8 mouse cellular contexts compared by ENCODE assay signal in the genomic region with DNA sequence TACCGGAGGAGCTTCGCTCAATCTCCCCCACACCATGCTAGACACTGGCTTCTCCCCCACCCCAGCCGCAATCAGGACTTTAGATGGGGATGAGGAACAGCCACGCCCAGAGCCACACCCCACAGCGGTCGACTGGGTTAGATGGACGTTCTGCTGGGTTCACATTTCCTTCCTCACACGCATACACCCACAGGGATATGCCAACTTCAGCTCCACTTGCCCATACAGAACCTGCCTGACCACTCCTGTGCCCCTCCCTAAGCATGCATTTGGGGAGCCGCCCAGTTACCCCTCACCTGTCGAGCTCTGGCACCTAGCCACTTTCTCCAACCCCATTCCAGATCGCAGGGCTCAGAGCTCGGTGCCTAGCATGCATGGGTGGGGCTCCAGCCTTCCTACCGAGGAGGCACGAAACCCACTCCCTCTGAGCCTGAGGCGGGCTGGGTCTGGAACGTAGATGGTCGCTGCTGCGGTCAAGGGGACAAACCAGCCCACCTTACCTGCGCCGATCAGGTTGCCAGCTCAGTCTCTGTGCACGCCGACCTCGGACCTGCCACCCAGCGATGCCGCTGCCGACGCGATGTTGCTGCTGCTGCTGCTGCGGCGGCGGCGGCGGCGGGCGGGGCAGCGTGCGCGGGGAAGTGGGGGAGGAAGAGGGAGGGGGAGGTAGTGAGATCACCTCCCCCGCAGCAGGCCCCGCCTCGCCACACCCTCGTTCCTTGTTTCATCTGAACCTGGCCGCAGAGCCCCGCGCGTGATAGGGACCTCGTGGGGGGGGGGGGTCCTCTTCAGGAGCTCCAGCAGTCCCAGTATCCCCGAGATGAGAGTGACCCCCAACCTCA. TPM values are rescaled to one million over a fixed set of nuclear protein-coding genes. Genes with fewer than 3 reads are reported as not detected.
A peak's percentile ranks its signal among the peaks of the same experiment; 100 is the strongest.
DNase-seq lines count a peak whose midpoint lies in the region; ATAC-seq and TF ChIP-seq lines count a peak whose summit lies in the region.

No protein-coding gene starts in this region.

- H3K4me2 ChIP-seq in forebrain, embryonic 13.5 days, result peak overlapping the region; percentile 63
- H3K4me2 ChIP-seq in lung, embryonic 16.5 days (ENCODE audit: low read depth, low read length), result peak overlapping the region; percentile 72

- no peaks in the 10 kb centered on the region for H3K36me3 ChIP-seq in forebrain, embryonic 13.5 days (ENCODE audit: poor library complexity, severe bottlenecking)
- H3K36me3 ChIP-seq in lung, embryonic 16.5 days (ENCODE audit: control insufficient read depth, insufficient read depth, low read length), result no peaks in the 10 kb centered on the region

- peak overlapping the region; percentile 73 for H3K9ac ChIP-seq in forebrain, embryonic 13.5 days
- H3K9ac ChIP-seq in lung, embryonic 16.5 days (ENCODE audit: low read length), result peak overlapping the region; percentile 45; the same call in 1 of the 2 replicates

- H3K27me3 ChIP-seq in forebrain, embryonic 13.5 days, result 0 out of 2 replicates have a peak, but pooled peaks cover 5% of the 10 kb centered on the region
- H3K27me3 ChIP-seq in lung, embryonic 16.5 days (ENCODE audit: control insufficient read depth, insufficient read depth, low read depth, low read length), result peaks cover 6% of the 10 kb centered on the region

- peak overlapping the region; percentile 52 for H3K4me3 ChIP-seq in forebrain, embryonic 13.5 days
- peak overlapping the region; percentile 49 for H3K4me3 ChIP-seq in lung, embryonic 16.5 days (ENCODE audit: low read length)

- no peaks in the 10 kb centered on the region for H3K9me3 ChIP-seq in forebrain, embryonic 13.5 days (replicated peaks)
- no peaks in the 10 kb centered on the region for H3K9me3 ChIP-seq in lung, embryonic 16.5 days (ENCODE audit: control insufficient read depth, low read length)

- peak overlapping the region; percentile 25; the same call in 1 of the 2 replicates for H3K27ac ChIP-seq in forebrain, embryonic 13.5 days
- H3K27ac ChIP-seq in lung, embryonic 16.5 days (ENCODE audit: low read length), result peak overlapping the region; percentile 39; the same call in 1 of the 2 replicates

- intact Hi-C loops in left cerebral cortex, postnatal 4 days (cut with DNase I), result no loop called here

- TF ChIP-seq CTCF in brain, embryonic 14.5 days (IDR thresholded peaks at IDR 0.05; ENCODE audit: borderline replicate concordance, extremely low read depth, insufficient read depth, insufficient read length), result no peak

- H3K4me1 ChIP-seq in forebrain, embryonic 13.5 days, result no peaks in the 10 kb centered on the region; the same call in 1 of the 2 replicates
- H3K4me1 ChIP-seq in lung, embryonic 16.5 days (replicated peaks; ENCODE audit: control insufficient read depth, insufficient read depth, low read length), result no peaks in the 10 kb centered on the region

- peak; percentile 57 for DNase-seq in left cerebral cortex, postnatal 4 days
- DNase-seq in left cerebral cortex, adult 9 months (ENCODE audit: low spot score in 2 of 2), result no peak
- DNase-seq in brain, embryonic 14.5 days (ENCODE audit: low read depth), result peak; percentile 82
- peak; percentile 33 for DNase-seq in kidney, adult 18-20 months
- DNase-seq in gastrocnemius, postnatal 10 days, result no peak

- 0 out of 2 replicates have a peak, but pooled peaks have one; percentile 24 for TF ChIP-seq POLR2A in brain, embryonic 14.5 days (IDR thresholded peaks at IDR 0.05; ENCODE audit: borderline replicate concordance, extremely low read depth, insufficient read depth, insufficient read length, poor library complexity, severe bottlenecking)

- peak; percentile 66 for ATAC-seq in forebrain, embryonic 13.5 days
- ATAC-seq in lung, embryonic 16.5 days (ENCODE audit: low read depth), result peak; percentile 93
- ATAC-seq in neutrophil, adult 5-6 weeks (ENCODE audit: extremely low read depth, insufficient number of reproducible peaks, low FRiP score, poor library complexity, severe bottlenecking), result peak; percentile 81

- WGBS in forebrain, embryonic 13.5 days, result 15% methylated on average over 38 of the region's 48 CpGs
- 13% methylated on average over 29 of the region's 48 CpGs for WGBS in lung, embryonic 16.5 days

RNA-seq across cellular contexts. Expression of a gene that starts 11.5 kb away (rescaled TPM):
- not detected for total RNA-seq in left cerebral cortex, postnatal 4 days (2021)
- polyA plus RNA-seq in brain, embryonic 14.5 days (2012; rRNA removed), result not detected in 2 replicates
- 0.15 and 0.24 TPM in 2 replicates for polyA plus RNA-seq in forebrain, embryonic 13.5 days (2015; fragmentation: Nextera tagmentation; extraction: Ambion mirVana)
- 0.06 TPM in 1 of 2 replicates, not detected in the other for polyA plus RNA-seq in lung, embryonic 16.5 days (2015; fragmentation: Nextera tagmentation; extraction: Ambion mirVana)
- total RNA-seq in neutrophil, adult 5-6 weeks (2017), result 2.4 and 2.6 TPM in 2 replicates
- total RNA-seq in gastrocnemius, postnatal 10 days (2021), result not detected

RNA-seq across cellular contexts. Expression of a gene that starts 15.5 kb away (rescaled TPM):
- 100 to 1,000 TPM; 518 to 579 TPM for total RNA-seq in left cerebral cortex, postnatal 4 days (2021)
- 141 and 249 TPM in 2 replicates for polyA plus RNA-seq in brain, embryonic 14.5 days (2012; rRNA removed)
- polyA plus RNA-seq in forebrain, embryonic 13.5 days (2015; fragmentation: Nextera tagmentation; extraction: Ambion mirVana), result 42.7 and 45.4 TPM in 2 replicates
- polyA plus RNA-seq in lung, embryonic 16.5 days (2015; fragmentation: Nextera tagmentation; extraction: Ambion mirVana), result 3.2 and 4.3 TPM in 2 replicates
- 20.3 and 22.2 TPM in 2 replicates for total RNA-seq in neutrophil, adult 5-6 weeks (2017)
- 1 to 10 TPM; 1.9 to 2.9 TPM for total RNA-seq in gastrocnemius, postnatal 10 days (2021)

RNA-seq across cellular contexts. Expression of a gene that starts 41.3 kb away (rescaled TPM):
- total RNA-seq in left cerebral cortex, postnatal 4 days (2021), result 1 to 10 TPM; 2.5 to 3.4 TPM
- 6.6 and 8.5 TPM in 2 replicates for polyA plus RNA-seq in brain, embryonic 14.5 days (2012; rRNA removed)
- polyA plus RNA-seq in forebrain, embryonic 13.5 days (2015; fragmentation: Nextera tagmentation; extraction: Ambion mirVana), result 1.7 and 2.0 TPM in 2 replicates
- 3.1 and 3.5 TPM in 2 replicates for polyA plus RNA-seq in lung, embryonic 16.5 days (2015; fragmentation: Nextera tagmentation; extraction: Ambion mirVana)
- 358 and 362 TPM in 2 replicates for total RNA-seq in neutrophil, adult 5-6 weeks (2017)
- total RNA-seq in gastrocnemius, postnatal 10 days (2021), result 1 to 10 TPM in 1 of 2 experiments, under 1 TPM in 1; 0.85 to 2.0 TPM

RNA-seq across cellular contexts. Expression of a gene that starts 41.3 kb away (rescaled TPM):
- 10 to 100 TPM; 66.9 to 73.6 TPM for total RNA-seq in left cerebral cortex, postnatal 4 days (2021)
- 87.7 and 97.8 TPM in 2 replicates for polyA plus RNA-seq in brain, embryonic 14.5 days (2012; rRNA removed)
- polyA plus RNA-seq in forebrain, embryonic 13.5 days (2015; fragmentation: Nextera tagmentation; extraction: Ambion mirVana), result 127 and 132 TPM in 2 replicates
- 132 and 136 TPM in 2 replicates for polyA plus RNA-seq in lung, embryonic 16.5 days (2015; fragmentation: Nextera tagmentation; extraction: Ambion mirVana)
- total RNA-seq in neutrophil, adult 5-6 weeks (2017), result 46.7 TPM in 2 replicates
- 10 to 100 TPM; 68.7 to 73.5 TPM for total RNA-seq in gastrocnemius, postnatal 10 days (2021)

RNA-seq across cellular contexts. Expression of a gene that starts 50.2 kb away (rescaled TPM):
- 1 to 10 TPM; 3.3 to 5.4 TPM for total RNA-seq in left cerebral cortex, postnatal 4 days (2021)
- 8.0 and 8.7 TPM in 2 replicates for polyA plus RNA-seq in brain, embryonic 14.5 days (2012; rRNA removed)
- 7.2 and 8.9 TPM in 2 replicates for polyA plus RNA-seq in forebrain, embryonic 13.5 days (2015; fragmentation: Nextera tagmentation; extraction: Ambion mirVana)
- 43.7 and 43.9 TPM in 2 replicates for polyA plus RNA-seq in lung, embryonic 16.5 days (2015; fragmentation: Nextera tagmentation; extraction: Ambion mirVana)
- 6.5 and 7.0 TPM in 2 replicates for total RNA-seq in neutrophil, adult 5-6 weeks (2017)
- 1 to 10 TPM; 4.6 to 5.3 TPM for total RNA-seq in gastrocnemius, postnatal 10 days (2021)

Comparison
In these comparisons a context has a peak if more than half of its experiments do, and no peak if none do; other contexts are left out.
1. DNase-seq: peak in left cerebral cortex, postnatal 4 days (single experiment), brain, embryonic 14.5 days (single experiment) and kidney, adult 18-20 months (single experiment); none in left cerebral cortex, adult 9 months (0 of 2) and gastrocnemius, postnatal 10 days (single experiment).
2. RNA of a gene that starts 15.5 kb away (total RNA-seq): 518 to 579 TPM in left cerebral cortex, postnatal 4 days; 20.3 to 22.2 TPM in neutrophil, adult 5-6 weeks and 1.9 to 2.9 TPM in gastrocnemius, postnatal 10 days; every median in the first group is over 10 times any median in the second.
3. RNA of a gene that starts 41.3 kb away (total RNA-seq): 358 to 362 TPM in neutrophil, adult 5-6 weeks; 2.5 to 3.4 TPM in left cerebral cortex, postnatal 4 days and 0.85 to 2.0 TPM in gastrocnemius, postnatal 10 days; every median in the first group is over 10 times any median in the second.
4. Peak in every context shown above with its lines, with median percentiles within 50 percentile points of each other: ATAC-seq.